Mouse (Mus musculus) cerebral cortex, adult 2 months (tissue): Measurements from ENCODE around the gene Cdk8.

Source experiments
- WGBS: fragments of 180-500 bp; shearing (Covaris S2); methylation state at CpG from one replicate; pipeline ENCODE4 v1.1.7; 2018; 5-methylcytosine and 5-hydroxymethylcytosine counted together

Cdk8 gene

DNA sequence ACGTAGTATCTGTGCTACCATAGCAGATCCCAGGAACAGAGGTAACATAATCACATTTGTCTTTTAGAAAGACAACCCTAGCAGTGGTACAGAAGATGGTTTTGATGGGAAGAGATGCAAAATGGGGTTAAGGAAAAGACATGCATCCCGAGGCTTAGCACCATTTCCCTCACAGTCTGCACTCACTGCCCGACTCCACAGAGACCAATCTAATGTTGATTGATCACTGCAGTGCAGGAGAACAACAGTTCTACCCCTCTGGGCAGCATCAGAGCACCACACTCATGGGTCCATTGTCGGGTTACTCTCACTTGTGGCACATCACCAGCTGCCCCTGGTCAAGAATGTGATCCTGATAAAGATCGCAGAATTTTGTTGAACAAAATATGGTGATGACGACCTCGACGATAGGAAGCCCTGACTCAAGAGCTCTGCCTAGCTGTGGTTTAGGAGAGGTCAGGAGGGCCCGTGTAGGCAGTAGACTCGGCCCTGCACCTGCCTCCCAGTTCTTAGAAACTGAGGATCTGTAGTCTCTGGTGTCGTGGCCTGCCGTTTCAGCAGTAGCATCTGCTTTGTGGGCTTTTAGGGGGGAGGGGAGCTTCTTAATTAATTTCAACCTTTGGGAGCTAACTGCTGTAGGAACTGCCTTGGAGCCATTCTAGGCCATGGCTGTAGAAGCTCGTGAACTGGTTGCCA, 51.0 kb downstream of the Cdk8 start:
- 86% methylated on average over 13 of the region's 13 CpGs for WGBS

GRCm38 (mm10) chr5:146283899-146284298, 52.9 kb downstream of the Cdk8 start:
- WGBS = 82% methylated on average over 6 of the region's 6 CpGs

DNA sequence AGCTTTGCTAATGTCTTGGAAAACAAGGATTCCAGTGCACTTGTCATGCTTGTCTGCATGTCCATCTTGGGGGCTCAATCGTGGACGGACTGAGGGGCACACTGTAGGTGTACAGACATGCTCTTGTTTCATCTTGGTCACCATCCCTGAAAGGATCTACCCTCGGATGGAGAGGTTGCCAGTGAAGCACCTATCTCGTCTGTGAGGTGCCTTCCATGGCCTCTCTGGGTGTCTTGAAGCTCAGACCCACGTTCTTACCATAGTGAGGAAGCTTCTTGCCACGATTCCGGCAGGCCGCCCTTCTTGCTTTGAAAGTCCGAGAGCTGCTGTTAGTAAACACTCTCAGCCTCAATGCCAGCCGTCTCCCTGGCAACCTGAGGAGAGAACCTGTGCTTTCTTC, 56.4 kb downstream of the Cdk8 start:
- 73% methylated on average over 10 of the region's 10 CpGs for WGBS

DNA sequence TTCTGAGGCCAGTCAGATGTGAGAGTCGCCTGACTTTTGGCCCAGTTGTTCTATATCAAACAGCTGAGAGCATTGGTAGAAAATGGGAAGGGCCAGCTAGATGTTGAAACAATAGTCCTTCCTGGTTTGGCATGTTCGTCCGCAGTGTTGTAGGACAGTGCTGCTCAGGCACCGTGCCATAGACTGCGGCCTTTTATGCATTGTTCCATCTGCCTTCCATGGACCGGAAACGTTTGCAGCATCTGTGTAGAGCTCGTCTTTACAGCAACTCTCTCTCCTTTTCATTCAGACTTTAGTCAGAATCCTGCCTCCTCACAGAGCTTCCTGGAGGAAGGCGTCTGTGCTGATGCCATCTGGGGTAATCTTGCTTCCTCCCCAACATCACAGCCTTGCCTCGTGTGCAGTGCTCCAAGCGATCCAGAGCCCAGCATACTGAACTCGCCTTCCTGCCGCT, 57.0 kb downstream of the Cdk8 start:
- WGBS = 33% methylated on average over 13 of the region's 13 CpGs

- 94% methylated on average over 7 of the region's 7 CpGs for WGBS
These were observed 58.9 kb downstream of the Cdk8 start for GRCm38 (mm10) chr5:146289921-146290320.

DNA sequence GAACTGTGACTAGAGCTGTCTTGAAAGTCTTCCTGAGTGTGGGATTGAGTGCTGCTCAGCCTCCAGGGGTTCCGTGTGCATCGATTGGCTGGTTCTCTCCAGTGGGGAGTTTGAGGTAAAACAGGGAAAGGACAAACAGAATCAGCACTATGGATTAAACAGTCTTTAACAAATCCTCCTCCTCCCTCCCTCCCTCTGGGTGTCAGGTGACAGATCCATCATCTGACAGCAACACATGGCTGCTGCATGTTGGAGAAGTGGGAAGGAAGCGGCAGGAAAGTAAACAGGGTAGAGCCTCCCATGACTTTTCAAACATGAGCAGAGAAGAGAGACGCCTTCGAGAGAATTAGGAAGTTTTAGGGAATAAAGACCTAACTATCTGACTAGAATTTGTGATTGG, 59.4 kb downstream of the Cdk8 start:
- 90% methylated on average over 5 of the region's 5 CpGs for WGBS

DNA sequence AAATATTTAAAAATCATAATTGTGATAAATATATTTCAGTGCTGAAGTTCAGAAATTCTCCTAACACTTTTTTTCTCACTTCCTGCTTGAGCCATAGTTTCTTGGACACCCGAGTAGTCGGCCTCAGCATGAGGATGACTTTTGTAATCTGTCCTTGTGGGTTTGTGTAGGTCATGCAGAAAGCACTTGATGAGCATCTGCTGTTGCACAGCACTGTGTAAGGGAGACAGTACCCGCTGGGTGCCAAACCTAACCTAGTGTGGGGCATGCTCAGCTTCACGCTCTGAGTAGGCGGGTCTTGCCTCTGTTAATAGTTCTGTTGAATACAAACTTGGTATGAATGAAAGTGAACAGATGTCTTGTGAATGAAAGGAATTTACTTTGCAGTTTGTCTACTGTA, 60.5 kb downstream of the Cdk8 start:
- WGBS = 84% methylated on average over 5 of the region's 5 CpGs

GRCm38 (mm10) chr5:146292896-146293680, 62.1 kb downstream of the Cdk8 start:
- 76% methylated on average over 5 of the region's 5 CpGs for WGBS

DNA sequence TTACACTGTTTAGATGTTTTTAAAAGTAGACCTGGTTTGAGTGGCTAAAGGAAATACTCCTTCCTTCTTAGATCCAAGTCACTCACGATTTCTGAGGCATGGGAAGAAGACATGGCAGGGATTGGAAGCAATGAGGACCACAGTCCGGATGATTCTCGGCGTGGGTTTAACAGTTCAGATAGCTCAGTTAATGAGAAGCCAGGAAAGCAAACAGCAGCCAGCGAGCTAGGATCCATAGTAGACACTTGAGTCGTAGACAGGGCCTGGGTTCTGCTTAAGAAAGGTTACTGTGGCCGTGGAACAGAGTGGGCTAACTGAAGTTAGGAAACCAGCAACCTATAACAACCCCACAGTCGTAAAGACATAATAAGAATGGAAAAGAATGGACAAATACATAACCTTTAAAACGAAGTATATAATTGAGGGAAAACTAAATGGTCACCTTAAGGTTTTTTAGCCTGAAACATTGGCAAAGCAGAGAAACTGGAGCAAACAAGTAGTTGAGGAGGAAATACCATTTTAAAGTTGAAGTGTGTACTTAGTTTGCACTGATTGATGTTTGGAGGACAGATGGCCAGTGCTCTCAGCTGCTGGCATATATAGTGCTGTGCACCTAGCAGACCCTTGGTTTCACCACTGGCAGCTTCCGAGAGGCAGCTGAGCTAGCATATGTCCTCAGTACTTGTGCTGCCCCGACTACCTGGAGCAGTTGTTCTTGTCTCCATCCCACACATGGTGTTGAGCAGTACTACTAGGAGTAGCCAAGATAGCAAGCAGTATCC, 63.1 kb downstream of the Cdk8 start:
- WGBS = 92% methylated on average over 11 of the region's 11 CpGs

- WGBS = 94% methylated on average over 5 of the region's 5 CpGs
These were observed 63.8 kb downstream of the Cdk8 start for GRCm38 (mm10) chr5:146294834-146295233.

GRCm38 (mm10) chr5:146298807-146299519, 67.9 kb downstream of the Cdk8 start:
- WGBS = 74% methylated on average over 13 of the region's 13 CpGs

- 66% methylated on average over 8 of the region's 8 CpGs for WGBS
These were observed 68.5 kb downstream of the Cdk8 start for GRCm38 (mm10) chr5:146299520-146299870.

DNA sequence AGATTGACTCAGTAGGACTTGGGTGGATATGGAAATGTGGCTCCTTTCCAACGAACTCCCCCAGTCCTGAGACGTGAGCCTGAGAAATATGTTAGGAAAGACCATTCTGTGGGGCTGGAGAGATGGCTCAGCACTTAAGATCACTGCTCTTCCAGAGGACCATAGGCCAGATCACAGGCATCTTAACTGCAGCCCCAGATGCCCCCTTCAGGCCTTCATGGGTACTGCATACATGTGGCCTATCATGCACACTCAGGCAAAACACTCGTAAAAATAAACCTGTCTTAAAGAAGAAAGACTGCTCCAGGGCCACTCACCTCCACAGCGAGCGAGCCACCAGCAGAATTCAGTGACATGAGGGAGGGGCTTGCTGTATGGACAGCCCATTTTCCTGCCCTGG, 72.4 kb downstream of the Cdk8 start:
- WGBS = 75% methylated on average over 5 of the region's 5 CpGs

DNA sequence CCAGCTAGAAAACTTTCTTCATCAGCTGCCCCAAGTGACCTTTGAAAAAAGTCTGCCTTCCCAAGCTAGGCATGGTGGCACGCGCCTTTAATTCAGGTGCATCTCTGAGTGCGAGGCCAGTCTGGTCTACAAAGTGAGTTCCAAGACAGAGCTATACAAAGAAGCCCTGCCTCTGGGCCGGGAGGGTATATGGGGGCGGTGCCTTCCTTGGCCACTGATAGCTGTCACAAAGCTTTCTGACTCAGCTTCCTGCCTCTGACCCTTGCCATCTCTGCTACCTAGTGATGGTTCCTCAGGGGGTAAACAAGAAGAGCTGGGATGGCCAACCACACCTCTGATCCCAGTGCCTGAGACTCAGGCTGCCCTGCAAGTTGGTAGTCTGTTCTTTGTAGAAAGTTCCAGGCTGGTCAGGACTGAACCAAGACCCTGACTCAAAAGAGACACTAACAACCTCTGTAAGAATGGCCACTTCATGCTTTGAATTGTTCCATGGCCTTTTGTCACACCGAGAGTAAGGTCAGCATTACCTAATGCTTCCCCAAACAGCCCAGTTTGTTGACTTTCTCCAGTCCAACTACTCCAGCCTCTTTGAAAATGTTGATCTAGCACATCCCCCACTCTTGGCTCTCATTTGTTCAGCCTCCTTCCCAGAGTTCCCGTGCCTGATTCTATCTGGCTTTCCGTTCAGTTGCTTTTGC, 76.2 kb downstream of the Cdk8 start:
- WGBS = 85% methylated on average over 8 of the region's 8 CpGs

DNA sequence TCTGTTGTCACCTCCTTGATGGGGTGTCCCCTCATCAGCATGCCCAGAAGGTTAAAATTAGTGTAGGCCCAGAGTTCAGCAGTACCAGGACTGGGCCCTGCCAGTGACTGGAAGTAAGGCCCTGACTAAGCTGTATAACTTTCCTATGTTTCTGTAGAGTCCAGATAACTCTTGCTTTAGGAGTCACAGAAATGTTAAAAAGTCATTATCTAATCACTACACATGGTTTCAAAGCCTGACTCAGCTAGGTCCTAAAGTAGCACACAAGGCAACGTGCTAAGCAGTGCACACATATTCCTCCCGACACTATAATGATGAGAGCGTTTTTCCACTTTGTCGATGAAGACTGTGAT, 76.7 kb downstream of the Cdk8 start:
- WGBS = 89% methylated on average over 4 of the region's 4 CpGs

GRCm38 (mm10) chr5:146314538-146314937, 83.5 kb downstream of the Cdk8 start:
- 80% methylated on average over 6 of the region's 6 CpGs for WGBS

DNA sequence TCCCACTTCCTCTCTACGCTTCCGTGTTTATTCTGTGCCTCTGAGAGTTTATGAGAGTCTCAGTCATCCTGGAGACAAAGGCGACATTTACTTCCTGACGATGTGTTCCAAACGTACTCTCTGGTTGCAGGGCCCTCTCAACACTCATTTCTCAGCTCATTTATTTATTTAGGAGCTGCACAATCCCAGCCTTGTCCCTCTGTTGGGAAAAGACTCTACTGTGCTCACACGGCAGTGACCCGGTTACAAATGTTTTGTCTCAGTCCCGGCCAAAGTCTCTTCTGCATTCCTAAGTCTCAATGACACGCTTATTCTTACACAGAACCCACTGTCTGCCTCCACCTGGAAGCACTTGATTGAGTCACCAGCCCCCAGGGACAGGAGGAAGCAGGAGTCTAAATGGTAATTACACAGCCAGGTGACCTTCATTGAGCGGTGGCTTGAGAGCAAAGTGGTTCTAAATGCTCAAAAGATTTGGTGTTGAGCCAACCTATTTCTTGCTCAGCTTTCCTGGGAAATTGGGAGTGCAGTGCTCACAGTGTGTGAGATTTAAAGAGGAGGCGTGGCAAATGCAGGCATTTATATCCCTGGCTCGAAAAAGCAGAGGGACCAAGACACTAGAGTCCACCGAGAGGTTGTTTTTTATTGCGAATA, 84.4 kb downstream of the Cdk8 start:
- 40% methylated on average over 14 of the region's 14 CpGs for WGBS

GRCm38 (mm10) chr5:146316316-146316715, 85.3 kb downstream of the Cdk8 start:
- 94% methylated on average over 5 of the region's 5 CpGs for WGBS

- WGBS = 61% methylated on average over 5 of the region's 5 CpGs
These were observed 87.0 kb downstream of the Cdk8 start for GRCm38 (mm10) chr5:146318051-146318450.

DNA sequence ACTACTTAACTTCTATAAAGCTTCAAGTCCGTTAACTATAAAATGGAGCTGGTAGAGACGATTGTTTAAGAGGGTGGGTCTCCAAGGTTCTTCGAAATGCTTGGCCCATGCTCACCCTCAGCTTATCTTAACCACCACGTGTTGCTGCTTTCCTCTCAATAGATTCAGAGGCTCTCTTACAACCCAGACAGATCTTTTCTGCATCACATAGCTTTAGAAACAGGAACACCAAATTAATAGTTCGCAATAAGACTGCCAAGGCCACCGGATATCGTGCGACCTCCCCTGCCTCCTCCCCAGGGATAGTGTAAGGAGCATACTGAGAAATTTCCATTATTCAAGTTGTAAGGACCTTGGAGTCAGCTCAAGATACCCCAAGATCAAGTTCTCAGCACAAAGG, 87.4 kb downstream of the Cdk8 start:
- 85% methylated on average over 8 of the region's 8 CpGs for WGBS

- 80% methylated on average over 10 of the region's 10 CpGs for WGBS
These were observed 97.9 kb downstream of the Cdk8 start for GRCm38 (mm10) chr5:146328941-146329340.
